Mouse (Mus musculus) intestine, postnatal 0 days (tissue): ENCODE measurements around the gene 4921536K21Rik. TPM values are rescaled to one million over a fixed set of nuclear protein-coding genes. Genes with fewer than 3 reads are reported as not detected.

ENCODE experiments used
- ATAC-seq: fragments of 200-750 bp; cut with Nextera tagmentation; 2 replicates; pipeline ENCODE4 v1.8.0; 2017; ENCODE audit warnings: mild to moderate bottlenecking, moderate TSS enrichment, moderate library complexity
- H3K27ac ChIP-seq: fragments of 300-500 bp; sonication (generic); 2 replicates; pipeline ENCODE4 v1.5.1; 2014; ENCODE audit warnings: mild to moderate bottlenecking, low read depth, low read length, moderate library complexity
- H3K27me3 ChIP-seq: fragments of 300-500 bp; sonication (generic); replicated peaks from 2 replicates; pipeline ENCODE4 v1.6.1; 2014; ENCODE audit warnings: low read length, mixed read lengths; ENCODE audit not compliant: control insufficient read depth, insufficient read depth
- H3K36me3 ChIP-seq: fragments of 300-500 bp; sonication (generic); 2 replicates; pipeline ENCODE4 v1.6.1; 2014; ENCODE audit warnings: mild to moderate bottlenecking, moderate library complexity; ENCODE audit not compliant: control insufficient read depth, insufficient read depth
- H3K4me1 ChIP-seq: fragments of 300-500 bp; sonication (generic); replicated peaks from 2 replicates; pipeline ENCODE4 v1.6.1; 2014; ENCODE audit warnings: antibody characterized with exemption, low read length, mixed read lengths; ENCODE audit not compliant: control insufficient read depth, insufficient read depth
- H3K4me2 ChIP-seq: fragments of 300-500 bp; sonication (generic); replicated peaks from 2 replicates; pipeline ENCODE4 v1.6.1; 2014; ENCODE audit warnings: low read depth, mild to moderate bottlenecking, moderate library complexity
- H3K4me3 ChIP-seq: fragments of 300-500 bp; sonication (generic); 2 replicates; pipeline ENCODE4 v1.5.1; 2014; ENCODE audit warnings: low read depth, low read length
- H3K9ac ChIP-seq: fragments of 300-500 bp; sonication (generic); 2 replicates; pipeline ENCODE4 v1.6.1; 2014; ENCODE audit warnings: mild to moderate bottlenecking, low read depth, low read length
- H3K9me3 ChIP-seq: fragments of 300-500 bp; sonication (generic); 2 replicates; pipeline ENCODE4 v1.6.1; 2016; ENCODE audit warnings: mixed run types; ENCODE audit not compliant: control insufficient read depth
- CTCF ChIP-seq: sonication (generic); IDR thresholded peaks from 2 replicates; pipeline ENCODE4 v1.5.1; 2016; ENCODE audit warnings: low read depth, mild to moderate bottlenecking, control low read depth, antibody characterized with exemption, moderate library complexity
- WGBS: fragments of 180-500 bp; shearing (Covaris S2); extraction: QIAGEN DNeasy Blood & Tissue Kit; methylation state at CpG from one replicate; pipeline ENCODE4 v1.1.7; 2014; 5-methylcytosine and 5-hydroxymethylcytosine counted together
- polyA plus RNA-seq: library from polyadenylated mRNA; unstranded; fragments of >200 nt; fragmentation: Nextera tagmentation; extraction: Ambion mirVana; gene quantifications from 2 replicates; pipeline ENCODE4 v1.2.1, GENCODE M21; 2015

4921536K21Rik gene
- polyA plus RNA-seq, 1 experiment from 2014 or later = 0.20 TPM

- 0 out of 2 replicates have a peak within 1 kb of the TSS, but pooled peaks have one; percentile 40 for H3K9ac ChIP-seq
- H3K27me3 ChIP-seq = peaks cover 10% of the 10 kb centered on the region; the same call in 1 of the 2 replicates
- peak; percentile 89 for ATAC-seq
- 4% methylated on average over 57 of the region's 58 CpGs for WGBS
- peak within 1 kb of the TSS; percentile 66 for H3K4me2 ChIP-seq
- H3K4me3 ChIP-seq = peak within 1 kb of the TSS; percentile 28
- no peak within 1 kb of the TSS for H3K27ac ChIP-seq
- no peaks in the 10 kb centered on the region for H3K4me1 ChIP-seq
- H3K36me3 ChIP-seq = no peaks in the 10 kb centered on the region
- peak; percentile 67 for TF ChIP-seq CTCF
- no peaks in the 10 kb centered on the region for H3K9me3 ChIP-seq
Measured at GRCm38 (mm10) chr11:3863454-3864112, 31.3 kb downstream of the 4921536K21Rik start, which contains the start of gene Osbp2. TSS of gene Osbp2 (minus strand) at chr11:3863903.

- no peaks in the 10 kb centered on the region for H3K4me1 ChIP-seq
- no peaks in the 10 kb centered on the region for H3K9me3 ChIP-seq
- 77% methylated on average over 19 of the region's 19 CpGs for WGBS
- H3K9ac ChIP-seq = no peak overlapping the region
- H3K36me3 ChIP-seq = no peaks in the 10 kb centered on the region
- peak overlapping the region; percentile 66 for H3K4me2 ChIP-seq
- no peak overlapping the region for H3K27ac ChIP-seq
- peaks cover 10% of the 10 kb centered on the region; the same call in 1 of the 2 replicates for H3K27me3 ChIP-seq
- H3K4me3 ChIP-seq = peak overlapping the region; percentile 28
- no peak for ATAC-seq
- peak; percentile 33 for TF ChIP-seq CTCF
Measured at GRCm38 (mm10) chr11:3862661-3863453, 32.0 kb downstream of the 4921536K21Rik start.

GRCm38 (mm10) chr11:3860361-3860760, 34.5 kb downstream of the 4921536K21Rik start:
- Histone ChIP-seq H3K4me3 (no peak overlapping the region), H3K4me1 (no peaks in the 10 kb centered on the region), H3K9ac (no peak overlapping the region), H3K27me3 (peaks cover 10% of the 10 kb centered on the region; the same call in 1 of the 2 replicates), H3K36me3 (no peaks in the 10 kb centered on the region), H3K27ac (no peak overlapping the region), H3K4me2 (no peak overlapping the region), H3K9me3 (no peaks in the 10 kb centered on the region)
- no peak for TF ChIP-seq CTCF
- no peak for ATAC-seq
- 64% methylated on average over 4 of the region's 4 CpGs for WGBS

GRCm38 (mm10) chr11:3859778-3860177, 35.1 kb downstream of the 4921536K21Rik start:
- H3K36me3 ChIP-seq = no peaks in the 10 kb centered on the region
- H3K27ac ChIP-seq = no peak overlapping the region
- 93% methylated on average over 4 of the region's 4 CpGs for WGBS

GRCm38 (mm10) chr11:3857902-3858301, 37.0 kb downstream of the 4921536K21Rik start:
- TF ChIP-seq CTCF = no peak
- WGBS = 75% methylated on average over 5 of the region's 5 CpGs
- H3K9me3 ChIP-seq = no peaks in the 10 kb centered on the region

More at GRCm38 (mm10) chr11:3859778-3860177, 35.1 kb downstream of the 4921536K21Rik start:
- no peaks in the 10 kb centered on the region for H3K9me3 ChIP-seq
- ATAC-seq = no peak
- H3K4me2 ChIP-seq = no peak overlapping the region
- H3K27me3 ChIP-seq = peaks cover 10% of the 10 kb centered on the region; the same call in 1 of the 2 replicates
- no peak overlapping the region for H3K4me3 ChIP-seq
- no peak overlapping the region for H3K9ac ChIP-seq
- no peaks in the 10 kb centered on the region for H3K4me1 ChIP-seq
- TF ChIP-seq CTCF = no peak

GRCm38 (mm10) chr11:3855846-3856245, 39.1 kb downstream of the 4921536K21Rik start:
- Histone ChIP-seq H3K36me3 (no peaks in the 10 kb centered on the region), H3K27ac (no peak overlapping the region), H3K4me2 (no peak overlapping the region), H3K9ac (no peak overlapping the region), H3K4me1 (no peaks in the 10 kb centered on the region), H3K9me3 (no peaks in the 10 kb centered on the region), H3K27me3 (no peaks in the 10 kb centered on the region), H3K4me3 (no peak overlapping the region)
- WGBS = 90% methylated on average over 5 of the region's 5 CpGs
- no peak for TF ChIP-seq CTCF
- ATAC-seq = no peak

More at GRCm38 (mm10) chr11:3857902-3858301, 37.0 kb downstream of the 4921536K21Rik start:
- H3K27me3 ChIP-seq = peaks cover 5% of the 10 kb centered on the region; the same call in 1 of the 2 replicates
- H3K36me3 ChIP-seq = no peaks in the 10 kb centered on the region
- no peak overlapping the region for H3K9ac ChIP-seq
- H3K4me1 ChIP-seq = no peaks in the 10 kb centered on the region
- no peak overlapping the region for H3K4me3 ChIP-seq
- no peak overlapping the region for H3K4me2 ChIP-seq
- no peak overlapping the region for H3K27ac ChIP-seq
- no peak for ATAC-seq
